Mouse (Mus musculus) kidney, postnatal 14 days (tissue): ENCODE measurements around the gene Rnf31.
A peak's percentile ranks its signal among the peaks of the same experiment; 100 is the strongest.

Source experiments
- DNase-seq: peaks from one replicate; pipeline ENCODE4 v3.0.0; 2022; ENCODE audit warnings: mixed read lengths

Gene Rnf31

GRCm38 (mm10) chr14:55605743-55606459 is 14.4 kb downstream of the Rnf31 start:
- no peak for DNase-seq

GRCm38 (mm10) chr14:55608339-55608738 is 16.8 kb downstream of the Rnf31 start:
- no peak for DNase-seq

GRCm38 (mm10) chr14:55613346-55613745 is 21.8 kb downstream of the Rnf31 start:
- no peak for DNase-seq

- DNase-seq: no peak
These were observed 23.2 kb downstream of the Rnf31 start for GRCm38 (mm10) chr14:55614565-55615178.

GRCm38 (mm10) chr14:55615876-55616275 is 24.4 kb downstream of the Rnf31 start:
- DNase-seq: no peak

- no peak for DNase-seq
These were observed 25.3 kb downstream of the Rnf31 start for GRCm38 (mm10) chr14:55616844-55617243.

GRCm38 (mm10) chr14:55617822-55618221 is 26.3 kb downstream of the Rnf31 start, which contains the start of gene Rec8:
Gene Rec8, plus strand, starts transcription at chr14:55618037.
- peak; percentile 59 for DNase-seq

- no peak for DNase-seq
These were observed 27.1 kb downstream of the Rnf31 start for GRCm38 (mm10) chr14:55618486-55619195.

GRCm38 (mm10) chr14:55628077-55628827 is 36.7 kb downstream of the Rnf31 start:
- no peak for DNase-seq

GRCm38 (mm10) chr14:55629312-55629711 is 37.8 kb downstream of the Rnf31 start:
- DNase-seq: peak; percentile 56

GRCm38 (mm10) chr14:55634874-55635522 is 43.5 kb downstream of the Rnf31 start:
- no peak for DNase-seq

- peak; percentile 92 for DNase-seq
These were observed 44.1 kb downstream of the Rnf31 start, which contains the start of gene Ipo4 for GRCm38 (mm10) chr14:55635523-55636007. Gene Ipo4, minus strand, starts transcription at chr14:55635957.

- DNase-seq: no peak
These were observed 46.3 kb downstream of the Rnf31 start, which contains the start of gene Gm49378 for GRCm38 (mm10) chr14:55637795-55638194. Gene Gm49378, minus strand, starts transcription at chr14:55637895.

- no peak for DNase-seq
These were observed 49.3 kb downstream of the Rnf31 start for GRCm38 (mm10) chr14:55640816-55641215.

GRCm38 (mm10) chr14:55641291-55641690 is 49.8 kb downstream of the Rnf31 start:
- no peak for DNase-seq

- no peak for DNase-seq
These were observed 51.2 kb downstream of the Rnf31 start for GRCm38 (mm10) chr14:55642679-55643059.

GRCm38 (mm10) chr14:55643060-55643907 is 51.8 kb downstream of the Rnf31 start, which contains the start of gene Tm9sf1:
Gene Tm9sf1, minus strand, starts transcription at chr14:55643806.
- peak; percentile 91 for DNase-seq

GRCm38 (mm10) chr14:55644261-55644888 is 52.9 kb downstream of the Rnf31 start:
- peak; percentile 25 for DNase-seq

GRCm38 (mm10) chr14:55649884-55650283 is 58.4 kb downstream of the Rnf31 start, which contains the start of gene Tssk4:
Gene Tssk4, plus strand, starts transcription at chr14:55650184.
- DNase-seq: no peak

GRCm38 (mm10) chr14:55651528-55651927 is 60.0 kb downstream of the Rnf31 start:
- DNase-seq: no peak
